Mouse (Mus musculus): Measurements from ENCODE around the gene Gm20388.

DNA sequence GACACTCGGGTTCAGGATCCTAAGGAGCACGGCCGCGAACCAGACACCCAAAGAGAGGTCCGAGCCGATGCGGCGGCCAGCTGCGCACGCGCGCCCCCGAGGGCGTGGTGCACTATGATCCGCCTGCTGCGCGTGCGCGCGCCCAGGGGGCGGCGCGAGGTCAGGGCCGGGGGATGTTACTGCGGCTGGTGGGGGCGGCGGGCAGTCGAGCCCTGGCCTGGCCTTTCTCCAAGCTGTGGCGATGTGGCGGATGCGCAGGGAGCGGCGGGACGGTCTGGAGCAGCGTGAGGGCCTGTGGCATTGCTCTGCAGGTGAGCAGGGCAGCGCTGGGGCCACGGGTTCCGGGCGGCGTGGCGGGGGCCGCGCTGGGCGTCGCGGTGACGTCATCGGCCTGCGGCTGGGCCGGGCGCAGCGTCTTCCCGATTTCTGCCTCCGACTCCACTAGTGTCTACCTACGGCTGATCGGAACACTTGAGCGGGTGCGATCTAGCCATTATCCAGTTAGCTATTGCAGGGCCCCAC lies 3567.2 kb downstream of the Gm20388 start, which contains the start of gene Afg3l1:
- TF ChIP-seq POLR2AphosphoS5 (IDR thresholded peaks at IDR 0.05; ENCODE audit: insufficient replicate concordance, low read depth, low read length) = no peak
- no peak for TF ChIP-seq CTCF (IDR thresholded peaks at IDR 0.05; ENCODE audit: low read depth, low read length)
- no peak for TF ChIP-seq GATA1 (IDR thresholded peaks at IDR 0.05; ENCODE audit: borderline replicate concordance, low read length)

All from G1E (cell line).